Mouse (Mus musculus): ENCODE measurements around the gene Jup. TPM values are rescaled to one million over a fixed set of nuclear protein-coding genes. Genes with fewer than 3 reads are reported as not detected.
A peak's percentile ranks its signal among the peaks of the same experiment; 100 is the strongest.

The Jup gene
- polyA plus RNA-seq, 1 experiment = 61.1 TPM

- H3K27ac ChIP-seq (ENCODE audit: insufficient read depth, low read length) = no peak overlapping the region
- no peak overlapping the region for H3K4me3 ChIP-seq (ENCODE audit: insufficient read depth, low read length)
- peaks cover 2% of the 10 kb centered on the region; the same call in 1 of the 2 replicates for H3K4me1 ChIP-seq (ENCODE audit: control insufficient read depth, insufficient read depth, low read length)
- TF ChIP-seq CTCF (IDR thresholded peaks at IDR 0.05; ENCODE audit: borderline replicate concordance, insufficient read depth, low read length) = no peak
- TF ChIP-seq POLR2A (IDR thresholded peaks at IDR 0.05; ENCODE audit: low read depth, low read length) = no peak
These were observed 2.4 kb upstream of the Jup start for GRCm38 (mm10) chr11:100399727-100400538.

- Histone ChIP-seq H3K4me1 (ENCODE audit: control insufficient read depth, insufficient read depth, low read length) (peaks cover 5% of the 10 kb centered on the region; the same call in 1 of the 2 replicates), H3K27ac (ENCODE audit: insufficient read depth, low read length) (no peak overlapping the region)
- TF ChIP-seq CTCF (IDR thresholded peaks at IDR 0.05; ENCODE audit: borderline replicate concordance, insufficient read depth, low read length) = no peak
- TF ChIP-seq POLR2A (IDR thresholded peaks at IDR 0.05; ENCODE audit: low read depth, low read length) = no peak
These were observed 1.8 kb upstream of the Jup start for GRCm38 (mm10) chr11:100399320-100399719.

GRCm38 (mm10) chr11:100398517-100398916 is 954 bp upstream of the Jup start:
- Histone ChIP-seq H3K4me3 (ENCODE audit: insufficient read depth, low read length) (no peak overlapping the region), H3K27ac (ENCODE audit: insufficient read depth, low read length) (no peak overlapping the region), H3K4me1 (ENCODE audit: control insufficient read depth, insufficient read depth, low read length) (peaks cover 9% of the 10 kb centered on the region; the same call in 1 of the 2 replicates)
- TF ChIP-seq CTCF (IDR thresholded peaks at IDR 0.05; ENCODE audit: borderline replicate concordance, insufficient read depth, low read length) (no peak), POLR2A (IDR thresholded peaks at IDR 0.05; ENCODE audit: low read depth, low read length) (no peak)

More at GRCm38 (mm10) chr11:100399320-100399719, 1.8 kb upstream of the Jup start:
- no peak overlapping the region for H3K4me3 ChIP-seq (ENCODE audit: insufficient read depth, low read length)

- H3K4me1 ChIP-seq (ENCODE audit: control insufficient read depth, insufficient read depth, low read length) = peaks cover 9% of the 10 kb centered on the region; the same call in 1 of the 2 replicates
- TF ChIP-seq POLR2A (IDR thresholded peaks at IDR 0.05; ENCODE audit: low read depth, low read length) = no peak
- TF ChIP-seq CTCF (IDR thresholded peaks at IDR 0.05; ENCODE audit: borderline replicate concordance, insufficient read depth, low read length) = no peak
- peak overlapping the region; percentile 60 for H3K27ac ChIP-seq (ENCODE audit: insufficient read depth, low read length)
- H3K4me3 ChIP-seq (ENCODE audit: insufficient read depth, low read length) = peak overlapping the region; percentile 89
These were observed 520 bp downstream of the Jup start for GRCm38 (mm10) chr11:100396886-100397599.

GRCm38 (mm10) chr11:100395861-100396631 is 1.5 kb downstream of the Jup start:
- Histone ChIP-seq H3K4me3 (ENCODE audit: insufficient read depth, low read length) (peak overlapping the region; percentile 89), H3K27ac (ENCODE audit: insufficient read depth, low read length) (peak overlapping the region; percentile 60), H3K4me1 (ENCODE audit: control insufficient read depth, insufficient read depth, low read length) (peaks cover 9% of the 10 kb centered on the region; the same call in 1 of the 2 replicates)
- no peak for TF ChIP-seq POLR2A (IDR thresholded peaks at IDR 0.05; ENCODE audit: low read depth, low read length)
- no peak for TF ChIP-seq CTCF (IDR thresholded peaks at IDR 0.05; ENCODE audit: borderline replicate concordance, insufficient read depth, low read length)

- Histone ChIP-seq H3K4me3 (ENCODE audit: insufficient read depth, low read length) (no peak overlapping the region), H3K4me1 (ENCODE audit: control insufficient read depth, insufficient read depth, low read length) (peaks cover 9% of the 10 kb centered on the region; the same call in 1 of the 2 replicates)
These were observed 2.4 kb downstream of the Jup start for GRCm38 (mm10) chr11:100395200-100395599.

GRCm38 (mm10) chr11:100394353-100395074 is 3.0 kb downstream of the Jup start:
- H3K4me1 ChIP-seq (ENCODE audit: control insufficient read depth, insufficient read depth, low read length) = peaks cover 13% of the 10 kb centered on the region; the same call in 1 of the 2 replicates
- no peak overlapping the region for H3K27ac ChIP-seq (ENCODE audit: insufficient read depth, low read length)
- no peak for TF ChIP-seq POLR2A (IDR thresholded peaks at IDR 0.05; ENCODE audit: low read depth, low read length)
- no peak for TF ChIP-seq CTCF (IDR thresholded peaks at IDR 0.05; ENCODE audit: borderline replicate concordance, insufficient read depth, low read length)
- no peak overlapping the region for H3K4me3 ChIP-seq (ENCODE audit: insufficient read depth, low read length)

More at GRCm38 (mm10) chr11:100395200-100395599, 2.4 kb downstream of the Jup start:
- TF ChIP-seq CTCF (IDR thresholded peaks at IDR 0.05; ENCODE audit: borderline replicate concordance, insufficient read depth, low read length) (no peak), POLR2A (IDR thresholded peaks at IDR 0.05; ENCODE audit: low read depth, low read length) (no peak)
- H3K27ac ChIP-seq (ENCODE audit: insufficient read depth, low read length) = peak overlapping the region; percentile 4; the same call in 1 of the 2 replicates

- no peak for TF ChIP-seq POLR2A (IDR thresholded peaks at IDR 0.05; ENCODE audit: low read depth, low read length)
- TF ChIP-seq CTCF (IDR thresholded peaks at IDR 0.05; ENCODE audit: borderline replicate concordance, insufficient read depth, low read length) = no peak
- Histone ChIP-seq H3K4me3 (ENCODE audit: insufficient read depth, low read length) (no peak overlapping the region), H3K27ac (ENCODE audit: insufficient read depth, low read length) (no peak overlapping the region), H3K4me1 (ENCODE audit: control insufficient read depth, insufficient read depth, low read length) (peaks cover 13% of the 10 kb centered on the region; the same call in 1 of the 2 replicates)
These were observed 3.8 kb downstream of the Jup start for GRCm38 (mm10) chr11:100393733-100394132.
